Mouse (Mus musculus) MN1 (cell line): Measurements from ENCODE around the gene Mrgprx1.

ENCODE experiments used
- DNase-seq: peaks from one replicate; pipeline ENCODE4 v3.0.0-alpha.2; 2016; ENCODE audit warnings: low spot score

The Mrgprx1 gene

DNA sequence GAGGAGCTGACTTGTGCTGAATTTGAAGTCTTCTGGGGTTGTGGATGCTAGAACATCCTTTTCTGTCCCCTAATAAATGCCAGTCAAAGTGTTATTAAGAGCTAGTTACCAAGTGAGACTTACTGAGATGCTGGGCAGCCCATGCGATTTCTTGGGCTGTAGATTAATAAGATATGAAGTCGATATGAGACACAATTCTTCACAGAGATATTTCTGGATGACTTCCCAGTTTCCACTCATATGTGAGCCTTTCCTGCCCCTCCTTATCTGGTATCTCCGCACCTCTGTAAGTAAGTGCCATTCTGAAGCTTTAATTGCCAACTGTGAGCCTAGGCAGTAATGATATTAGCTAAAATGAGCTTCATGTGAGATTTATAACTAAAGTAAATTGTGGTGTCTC is at the start of gene Mrgprx1:
TSS of gene Mrgprx1 (minus strand) at position 101 of the 400 bp plus-strand sequence.
- DNase-seq: no peak

DNA sequence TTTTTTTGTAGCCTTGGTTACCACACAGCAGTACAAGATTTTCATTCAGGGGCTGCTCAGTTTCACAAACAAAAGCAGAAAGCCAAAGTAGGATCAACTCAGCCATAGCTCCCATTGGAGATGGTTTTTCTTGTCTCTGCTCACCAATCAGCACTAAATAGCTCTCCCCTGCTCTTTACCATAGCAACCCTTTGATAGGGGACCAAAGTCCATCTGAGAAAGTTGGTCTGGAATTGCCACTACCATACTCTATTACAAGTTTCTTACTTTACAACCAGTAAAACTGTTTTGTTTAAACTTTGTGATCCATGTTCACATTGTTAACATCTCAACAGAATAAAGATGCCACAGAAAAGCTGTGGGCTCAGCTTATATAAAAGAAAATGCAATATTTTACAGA is 48.1 kb upstream of the Mrgprx1 start:
- no peak for DNase-seq

DNA sequence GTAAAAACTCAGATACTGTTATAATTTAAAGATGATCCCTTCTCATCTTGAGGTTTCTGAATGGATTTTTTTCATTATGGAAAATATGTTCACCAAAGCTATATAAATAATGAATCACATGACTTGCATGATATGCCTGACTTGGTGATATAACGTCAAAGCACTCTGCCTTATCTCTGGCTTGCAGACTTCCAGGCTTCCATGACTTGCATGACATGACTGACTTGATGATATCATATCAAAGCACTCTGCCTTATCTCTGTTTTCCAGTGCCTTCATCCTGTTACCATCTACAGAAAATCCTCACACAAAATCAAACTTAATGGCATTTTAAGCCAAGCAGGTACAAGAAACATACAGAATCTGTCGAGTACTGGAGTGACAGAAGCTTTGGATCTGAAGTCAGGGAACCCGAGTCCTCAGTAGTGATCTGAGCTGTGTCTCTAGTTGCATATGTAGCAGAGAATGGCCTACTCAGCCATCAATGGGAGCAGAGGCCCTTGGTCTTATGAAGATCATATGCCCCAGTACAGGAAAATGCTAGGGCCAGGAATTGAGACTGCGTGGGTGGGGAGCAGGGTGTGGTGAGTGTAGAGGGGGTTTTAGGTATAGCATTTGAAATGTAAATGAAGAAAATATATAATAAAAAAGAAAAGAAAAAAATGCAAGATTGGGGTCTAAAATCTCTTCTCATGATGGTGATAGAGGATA is 19.2 kb upstream of the Mrgprx1 start:
- no peak for DNase-seq

GRCm38 (mm10) chr7:48044046-48044445 is 16.6 kb upstream of the Mrgprx1 start:
- DNase-seq: no peak

DNA sequence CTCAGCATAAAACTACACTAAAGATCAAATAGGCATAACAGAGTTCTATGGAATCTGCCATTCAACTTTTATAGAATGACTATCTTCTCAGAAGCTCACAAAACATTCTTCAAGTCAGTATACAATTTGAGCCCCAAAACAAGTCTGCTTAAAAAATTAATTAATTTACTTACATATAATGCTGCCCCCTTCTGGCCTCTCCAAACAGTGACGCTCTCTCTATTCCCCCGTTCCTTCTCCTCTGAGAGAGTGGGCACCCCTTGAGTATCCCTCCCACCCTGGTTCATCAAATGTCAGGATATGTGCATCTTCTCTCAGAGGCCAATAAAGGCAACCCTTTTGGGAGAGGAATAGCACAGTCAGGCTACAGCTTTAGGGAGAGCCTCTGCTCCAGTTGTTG is 9.5 kb downstream of the Mrgprx1 start:
- no peak for DNase-seq

DNA sequence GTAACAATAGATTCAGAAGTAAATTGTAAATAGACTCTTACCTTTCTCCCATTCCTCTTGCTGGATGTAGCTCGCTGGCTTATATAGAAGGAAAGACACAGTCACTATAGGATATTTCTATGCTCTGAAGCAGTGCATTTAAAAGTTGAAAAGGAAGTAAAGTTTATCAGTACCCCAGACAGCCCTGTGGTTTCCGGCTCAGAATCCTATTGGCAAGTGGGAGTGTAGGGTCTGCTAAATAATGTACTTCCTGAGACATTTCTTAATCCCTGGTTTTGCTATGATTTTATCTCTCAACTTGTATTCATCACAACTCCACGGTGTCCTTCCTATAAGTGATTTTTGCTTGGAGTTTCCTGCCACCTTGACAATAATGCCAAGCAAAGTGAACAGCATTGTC is 31.7 kb downstream of the Mrgprx1 start:
- no peak for DNase-seq

- no peak for DNase-seq
Measured at GRCm38 (mm10) chr7:47986752-47987151, 40.6 kb downstream of the Mrgprx1 start.

DNA sequence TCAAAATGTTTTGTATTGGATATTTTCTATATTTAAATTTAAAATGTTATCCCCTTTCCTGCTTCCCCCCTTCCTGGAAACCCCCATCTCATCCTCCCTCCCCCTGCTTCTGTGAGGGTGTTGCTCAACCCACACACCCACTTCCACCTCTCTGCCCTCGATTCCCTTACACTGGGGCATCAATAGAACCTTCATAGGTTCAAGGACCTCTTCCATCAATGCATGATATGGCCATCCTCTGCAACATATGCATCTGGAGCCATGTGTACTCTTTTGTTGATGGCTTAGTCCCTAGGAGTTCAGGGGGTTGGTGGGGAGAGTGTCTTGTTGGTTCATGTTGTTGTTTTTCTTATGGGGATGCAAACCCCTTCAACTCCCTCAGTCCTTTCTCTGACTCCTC is 45.4 kb downstream of the Mrgprx1 start, which contains the start of gene Mrgpra4:
TSS of gene Mrgpra4 (minus strand) at position 101 of the 400 bp plus-strand sequence.
- DNase-seq: no peak
